Mouse (Mus musculus): ENCODE data around the gene Zp3.

The Zp3 gene

DNA sequence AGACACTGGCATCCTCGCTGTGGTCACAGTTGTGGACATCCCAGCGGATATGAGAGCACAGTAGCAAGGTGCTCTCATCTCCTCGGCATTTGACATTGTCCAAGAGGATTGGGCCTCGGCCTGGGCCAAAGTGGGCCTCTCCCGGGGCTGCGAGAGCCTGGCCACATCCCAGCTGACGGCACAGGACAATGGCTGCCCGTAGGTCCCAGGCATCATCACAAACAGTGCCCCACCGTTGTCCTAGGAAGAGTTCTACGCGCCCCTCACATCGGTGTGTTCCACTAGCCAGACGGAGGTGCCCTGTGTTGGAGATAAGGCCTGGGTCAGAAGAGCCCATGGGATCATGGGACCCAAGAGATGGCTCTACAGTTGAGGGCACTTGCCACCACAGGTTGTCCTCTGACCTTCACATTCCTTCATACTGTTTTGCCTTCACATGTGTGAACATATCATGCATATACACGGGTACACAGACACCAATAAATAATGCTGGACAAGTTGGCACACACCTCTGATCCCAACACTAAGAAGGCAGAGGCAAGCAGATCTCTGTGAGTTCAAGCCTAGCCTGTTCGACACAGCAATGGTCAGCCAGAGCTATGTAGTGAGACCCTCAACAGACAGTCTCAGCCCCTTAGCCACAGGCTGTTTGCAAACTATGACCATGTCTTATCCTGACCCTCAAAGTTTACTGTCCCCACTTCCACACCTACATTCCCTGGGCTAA is 18.8 kb upstream of the Zp3 start:
- in situ Hi-C loops (cut with MboI; ENCODE audit: low sequenced_read_pairs), result no loop called here

DNA sequence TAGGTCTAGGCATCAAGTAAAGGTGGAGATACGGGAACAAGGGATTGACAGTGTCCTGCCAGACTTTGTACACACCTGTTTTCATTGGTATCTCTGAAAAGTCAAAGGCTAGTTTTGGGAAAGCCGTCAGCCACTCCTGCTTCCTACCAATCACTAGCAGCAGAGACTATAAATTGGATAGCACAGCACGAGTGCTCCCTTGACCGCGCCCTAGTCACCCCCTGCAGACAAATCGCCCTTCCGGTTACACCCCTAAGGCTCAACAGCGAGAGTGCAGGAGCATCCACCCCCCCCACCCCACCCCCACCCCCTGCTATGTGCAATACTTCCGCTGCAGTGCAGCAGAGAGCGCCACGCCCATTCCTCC is 17.8 kb upstream of the Zp3 start:
- in situ Hi-C loops (cut with MboI; ENCODE audit: low sequenced_read_pairs), result no loop called here

DNA sequence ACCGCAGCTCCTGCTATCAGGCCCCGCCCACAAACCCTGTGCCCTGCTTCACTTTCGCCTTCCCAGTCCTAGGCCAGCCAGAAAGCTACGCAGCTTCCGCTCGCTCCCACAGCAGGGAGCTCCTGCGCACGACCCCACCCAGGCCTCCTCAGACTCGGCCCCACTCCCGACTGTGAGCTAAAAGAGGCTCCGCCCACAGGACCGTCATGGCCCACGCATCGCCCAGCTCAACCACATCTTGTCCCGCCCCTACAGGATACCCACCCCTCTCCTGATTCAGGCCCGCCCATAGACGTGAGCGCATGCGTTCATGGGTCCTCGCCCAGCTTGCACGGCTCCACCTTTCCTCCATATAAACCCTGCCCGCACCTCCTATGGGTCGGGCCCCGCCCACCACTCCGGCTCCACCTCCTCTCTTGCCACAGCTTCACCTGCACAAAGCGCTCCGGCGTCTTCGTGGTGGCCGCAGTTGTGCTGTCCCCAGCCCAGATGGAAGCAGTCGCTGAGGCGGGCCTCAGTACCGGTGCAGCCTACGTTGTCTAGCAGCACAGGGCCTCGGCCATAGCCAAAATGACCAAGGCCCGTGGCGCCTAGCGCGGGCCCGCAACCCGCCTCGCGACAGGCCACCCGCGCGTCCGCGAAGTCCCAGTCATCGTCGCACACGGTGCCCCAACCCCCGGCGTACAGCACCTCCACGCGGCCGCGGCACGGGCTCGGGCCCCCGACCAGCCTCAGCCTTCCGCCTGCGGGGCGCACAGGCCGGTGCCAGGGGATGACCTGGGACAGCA is 17.2 kb upstream of the Zp3 start:
- in situ Hi-C loops (cut with MboI; ENCODE audit: low sequenced_read_pairs), result no loop called here

GRCm38 (mm10) chr5:135963280-135963627 is 16.6 kb upstream of the Zp3 start:
- in situ Hi-C loops (cut with MboI; ENCODE audit: low sequenced_read_pairs), result no loop called here

DNA sequence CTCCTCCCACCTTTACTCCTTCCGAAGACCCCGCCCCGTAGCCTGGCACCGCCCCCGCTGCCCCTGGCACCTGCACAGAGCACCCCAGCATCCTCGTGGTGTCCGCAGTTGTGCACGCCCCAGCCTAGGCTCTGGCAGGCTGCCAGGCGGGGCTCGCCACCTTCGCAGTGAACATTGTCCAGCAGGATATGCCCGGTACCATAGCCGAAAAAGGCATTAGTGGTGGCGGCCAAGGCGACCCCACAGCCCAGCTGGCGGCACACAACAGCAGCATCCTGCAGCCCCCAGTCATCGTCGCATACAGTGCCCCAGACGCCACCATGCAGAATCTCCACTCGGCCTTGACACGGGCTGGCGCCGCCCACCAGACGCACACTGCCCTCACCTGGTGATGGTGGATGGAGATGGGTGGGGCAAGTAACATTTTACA is 14.4 kb upstream of the Zp3 start:
- in situ Hi-C loops (cut with MboI; ENCODE audit: low sequenced_read_pairs), result no loop called here

- in situ Hi-C loops (cut with MboI; ENCODE audit: low sequenced_read_pairs), result no loop called here
Observed at GRCm38 (mm10) chr5:135966866-135967265, 13.0 kb upstream of the Zp3 start.

- in situ Hi-C loops (cut with MboI; ENCODE audit: low sequenced_read_pairs), result no loop called here
Observed at GRCm38 (mm10) chr5:135968781-135969180, 11.1 kb upstream of the Zp3 start.

- in situ Hi-C loops (cut with MboI; ENCODE audit: low sequenced_read_pairs), result loop anchor here (10.0 kb wide), 1 partner anchor 95 kb away; no protein-coding TSS in a partner anchor
Observed at GRCm38 (mm10) chr5:135970247-135970646, 9.7 kb upstream of the Zp3 start.

- in situ Hi-C loops (cut with MboI; ENCODE audit: low sequenced_read_pairs), result loop anchor here (10.0 kb wide), 1 partner anchor 93 kb away; no protein-coding TSS in a partner anchor
Observed at GRCm38 (mm10) chr5:135971876-135972275, 8.0 kb upstream of the Zp3 start.

DNA sequence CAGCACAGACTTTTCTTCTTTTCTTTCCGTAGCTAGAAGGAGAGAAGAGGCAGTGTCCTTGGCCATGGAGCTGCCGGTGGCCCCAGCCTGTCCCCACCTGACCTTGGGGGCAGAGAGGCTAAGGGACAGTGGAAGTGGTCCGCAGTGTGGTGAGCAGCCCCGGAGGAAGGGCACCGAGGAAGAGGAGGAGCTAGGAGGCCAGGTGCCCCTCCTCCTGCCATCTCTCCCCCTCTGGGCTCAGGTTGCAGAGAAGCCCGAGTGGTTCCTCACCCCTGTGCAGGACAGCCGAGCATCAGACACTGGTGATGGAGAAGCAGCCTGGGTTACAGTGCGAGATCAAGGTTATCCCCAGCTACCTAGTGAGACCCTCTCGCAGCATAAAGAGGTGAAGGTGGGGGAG is 5.5 kb upstream of the Zp3 start, which contains the start of gene Ssc4d:
Gene Ssc4d (minus strand): TSS at position 167 of the 400 bp plus-strand sequence.
- in situ Hi-C loops (cut with MboI; ENCODE audit: low sequenced_read_pairs), result loop anchor here (10.0 kb wide), 1 partner anchor 90 kb away; no protein-coding TSS in a partner anchor

GRCm38 (mm10) chr5:135975893-135976668 is 3.8 kb upstream of the Zp3 start:
- in situ Hi-C loops (cut with MboI; ENCODE audit: low sequenced_read_pairs), result loop anchor here (10.0 kb wide), 1 partner anchor 89 kb away; no protein-coding TSS in a partner anchor

DNA sequence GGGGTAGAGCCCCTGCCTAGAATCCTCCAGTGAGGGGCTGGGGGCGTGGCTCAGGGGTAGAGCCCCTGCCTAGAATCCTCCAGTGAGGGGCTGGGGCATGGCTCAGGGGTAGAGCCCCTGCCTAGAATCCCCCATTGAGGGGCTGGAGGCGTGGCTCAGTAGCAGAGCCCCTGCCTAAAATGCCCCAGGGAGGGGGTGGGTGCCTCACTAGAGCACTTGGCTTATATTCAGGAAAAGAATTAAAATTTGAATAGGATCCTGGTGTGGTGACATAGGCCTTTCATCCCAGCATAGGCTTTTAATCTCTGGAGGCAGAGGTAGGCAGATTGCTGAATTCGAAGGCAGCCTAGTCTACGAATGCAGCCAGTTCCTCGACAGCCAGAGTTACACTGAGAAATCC is 518 bp upstream of the Zp3 start:
- in situ Hi-C loops (cut with MboI; ENCODE audit: low sequenced_read_pairs), result loop anchor here (10.0 kb wide), 1 partner anchor 85 kb away; no protein-coding TSS in a partner anchor

- in situ Hi-C loops (cut with MboI; ENCODE audit: low sequenced_read_pairs), result no loop called here
Observed at GRCm38 (mm10) chr5:135982398-135982797, 2.5 kb downstream of the Zp3 start.

DNA sequence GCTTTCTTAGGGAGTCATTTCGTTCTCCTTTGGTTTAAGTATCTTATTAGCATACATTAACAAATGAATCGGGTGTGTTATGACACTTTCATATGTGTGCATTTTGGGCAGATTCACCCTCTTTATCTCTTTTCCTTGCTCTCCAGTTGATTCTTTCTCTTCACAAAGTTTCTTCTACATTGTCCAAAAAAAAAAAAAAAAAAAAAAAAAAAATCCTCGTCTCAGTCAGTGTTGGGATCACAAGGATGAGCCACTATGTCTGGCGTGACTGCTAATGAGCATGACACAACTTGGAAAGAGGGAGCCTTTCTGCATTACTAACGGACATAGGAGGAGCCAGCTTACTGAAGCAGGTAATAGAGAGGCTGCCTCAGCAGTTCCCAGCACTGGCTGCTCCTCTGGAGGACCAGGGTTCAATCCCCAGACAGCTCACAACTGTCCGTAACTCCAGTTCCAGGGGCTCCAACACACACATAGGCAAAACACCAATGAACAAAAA is 4.7 kb downstream of the Zp3 start:
- in situ Hi-C loops (cut with MboI; ENCODE audit: low sequenced_read_pairs), result loop anchor here (5.0 kb wide), 1 partner anchor 38 kb away; no protein-coding TSS in a partner anchor

DNA sequence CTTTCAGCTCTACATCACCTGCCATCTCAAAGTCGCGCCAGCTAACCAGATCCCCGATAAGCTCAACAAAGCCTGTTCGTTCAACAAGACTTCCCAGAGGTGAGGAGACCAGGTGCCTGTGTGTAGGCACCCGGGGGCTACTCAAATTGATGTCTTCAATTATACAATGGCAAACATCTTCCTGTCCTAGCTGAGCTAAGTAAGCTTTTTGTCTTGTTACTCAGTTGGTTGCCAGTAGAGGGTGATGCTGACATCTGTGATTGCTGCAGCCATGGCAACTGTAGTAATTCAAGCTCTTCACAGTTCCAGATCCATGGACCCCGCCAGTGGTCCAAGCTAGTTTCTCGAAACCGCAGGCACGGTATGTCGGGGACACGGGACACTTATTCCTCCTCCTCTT is 7.3 kb downstream of the Zp3 start:
- in situ Hi-C loops (cut with MboI; ENCODE audit: low sequenced_read_pairs), result loop anchor here (5.0 kb wide), 1 partner anchor 35 kb away; no protein-coding TSS in a partner anchor

GRCm38 (mm10) chr5:135990601-135991000 is 10.7 kb downstream of the Zp3 start:
- in situ Hi-C loops (cut with MboI; ENCODE audit: low sequenced_read_pairs), result no loop called here

GRCm38 (mm10) chr5:135993381-135993965 is 13.6 kb downstream of the Zp3 start:
- in situ Hi-C loops (cut with MboI; ENCODE audit: low sequenced_read_pairs), result no loop called here

DNA sequence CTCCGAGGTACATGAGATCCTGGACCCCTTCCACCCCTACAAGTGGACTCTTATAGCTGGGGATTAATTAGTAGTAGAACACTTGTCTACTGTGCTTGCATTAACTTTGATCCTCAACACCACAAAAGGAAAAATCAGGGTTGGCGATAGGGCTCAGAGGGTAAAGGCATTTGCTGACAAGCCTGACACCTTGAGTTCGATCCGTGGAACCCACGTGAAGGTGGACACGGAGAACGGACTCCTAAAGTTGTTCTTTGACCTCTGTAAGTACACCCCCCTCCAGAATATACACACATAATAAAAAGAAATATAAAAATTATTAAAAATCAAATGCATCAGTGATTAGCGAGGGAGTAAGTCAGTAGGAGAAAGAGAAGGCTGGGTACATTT is 14.4 kb downstream of the Zp3 start:
- in situ Hi-C loops (cut with MboI; ENCODE audit: low sequenced_read_pairs), result no loop called here

DNA sequence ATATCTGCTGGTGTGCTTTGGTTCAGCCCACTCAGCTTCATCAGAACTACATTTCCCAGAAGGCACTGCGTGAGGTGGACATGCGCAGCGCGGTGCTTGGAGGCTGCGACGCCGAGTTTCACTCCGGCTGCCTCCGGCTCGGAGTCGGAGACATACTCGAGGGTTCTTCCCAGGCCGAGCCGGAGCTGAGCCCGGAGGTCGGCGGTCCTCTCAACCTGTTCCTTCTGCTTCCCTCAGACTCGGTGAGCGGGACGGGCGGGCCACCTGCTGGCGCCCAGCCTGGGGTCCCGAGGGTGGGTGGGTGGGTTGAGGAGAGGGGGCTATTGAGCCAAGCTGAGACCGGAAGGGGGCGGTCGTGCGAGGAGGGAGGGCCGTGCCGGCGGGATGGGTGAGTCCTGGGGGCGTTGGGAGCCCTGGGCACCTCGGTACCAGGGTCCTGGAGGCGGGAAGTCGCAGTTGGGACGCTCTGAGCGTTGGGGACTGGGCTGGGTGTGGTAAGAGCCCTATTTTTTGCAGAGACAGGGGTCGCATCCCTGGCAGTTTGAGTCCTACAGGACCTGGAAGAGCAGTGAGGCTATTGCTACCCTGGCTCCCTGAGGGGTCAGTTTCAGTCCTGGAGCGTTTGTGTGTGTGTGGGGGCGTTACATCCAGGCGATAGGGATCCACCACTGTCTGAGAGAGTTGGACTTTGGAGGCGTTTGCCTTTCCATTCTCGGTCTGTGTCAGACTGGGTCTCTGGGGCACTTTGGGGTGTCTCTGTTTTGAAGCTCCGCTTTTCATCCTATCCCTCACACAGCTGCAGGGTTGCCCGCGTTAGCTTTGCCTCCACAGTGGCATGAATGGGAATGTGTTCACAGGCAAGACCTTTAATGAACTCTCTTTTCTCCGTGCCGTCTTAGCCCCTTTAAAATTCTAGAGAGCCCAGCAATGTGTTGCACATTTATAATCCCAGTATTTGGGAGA is 15.1 kb downstream of the Zp3 start, which contains the start of gene Dtx2:
Gene Dtx2 (plus strand): TSS at position 76 of the 963 bp plus-strand sequence.
- in situ Hi-C loops (cut with MboI; ENCODE audit: low sequenced_read_pairs), result no loop called here

Measured in CH12F3 (cell line).